Mouse (Mus musculus): ENCODE measurements around the gene 4931400O07Rik. TPM values are rescaled to one million over a fixed set of nuclear protein-coding genes. Genes with fewer than 3 reads are reported as not detected.

Gene 4931400O07Rik
- not detected in 2 replicates for polyA plus RNA-seq (2012; rRNA removed)

DNA sequence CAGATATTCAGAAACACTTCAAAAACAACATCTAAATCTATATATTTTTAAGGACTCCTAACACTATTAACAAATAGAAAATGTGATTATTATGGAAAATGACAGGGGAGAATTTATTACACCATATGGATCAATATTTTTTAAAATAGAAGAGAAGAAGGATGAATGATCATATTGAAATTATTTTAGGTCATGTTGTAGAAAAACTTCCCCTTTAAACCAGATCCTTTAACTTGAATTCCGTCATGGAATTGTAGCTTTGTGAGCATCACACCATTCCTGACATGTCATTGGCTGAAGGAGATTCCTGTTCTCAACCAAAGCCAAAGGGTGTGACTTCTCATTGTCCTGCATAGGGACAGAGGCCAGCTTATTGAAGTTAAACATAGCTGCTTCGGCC lies at the start of gene 4931400O07Rik:
Gene 4931400O07Rik (plus strand): TSS at position 301 of the 400 bp plus-strand sequence.
- DNase-seq, result no peak
- no peak within 1 kb of the TSS for H3K4me3 ChIP-seq (replicated peaks; ENCODE audit: extremely low read depth, low read depth, low read length)
- no peak for TF ChIP-seq CTCF (IDR thresholded peaks at IDR 0.05; ENCODE audit: insufficient read depth, low read length)
- TF ChIP-seq POLR2A (IDR thresholded peaks at IDR 0.05; ENCODE audit: borderline replicate concordance, extremely low read depth, low read depth, low read length), result no peak
- H3K4me1 ChIP-seq (ENCODE audit: control insufficient read depth, insufficient read depth, low read length), result no peaks in the 10 kb centered on the region
- 79% methylated on average over 2 of the region's 2 CpGs for WGBS

Other genes starting within 250 kb of the 4931400O07Rik start
- not detected in 2 replicates for gene 4933402E13Rik, start 184.5 kb upstream of the 4931400O07Rik start, polyA plus RNA-seq (2012; rRNA removed)